Mouse (Mus musculus) heart, embryonic 15.5 days (tissue): ENCODE measurements around the gene Lclat1. TPM values are rescaled to one million over a fixed set of nuclear protein-coding genes. Genes with fewer than 3 reads are reported as not detected.
A peak's percentile ranks its signal among the peaks of the same experiment; 100 is the strongest.
"Not testable (repeated sequence)": the region's sequence is repeated elsewhere in the genome, so short reads cannot be mapped to it uniquely, and the experiment has no call there.

Experiments
- ATAC-seq: fragments of 200-750 bp; cut with Nextera tagmentation; replicated peaks from 2 replicates; pipeline ENCODE4 v1.8.0; 2017; ENCODE audit warnings: low read depth, moderate TSS enrichment; ENCODE audit not compliant: insufficient number of reproducible peaks, insufficient read depth, low FRiP score
- H3K27ac ChIP-seq: fragments of 300-500 bp; sonication (generic); 2 replicates; pipeline ENCODE4 v1.5.1; 2015; ENCODE audit warnings: mild to moderate bottlenecking, inconsistent platforms
- H3K27me3 ChIP-seq: fragments of 300-500 bp; sonication (generic); 2 replicates; pipeline ENCODE4 v1.6.1; 2015; ENCODE audit warnings: inconsistent platforms
- H3K36me3 ChIP-seq: fragments of 300-500 bp; sonication (generic); 2 replicates; pipeline ENCODE4 v1.6.1; 2015; ENCODE audit warnings: mild to moderate bottlenecking, inconsistent platforms
- H3K4me1 ChIP-seq: fragments of 300-500 bp; sonication (generic); replicated peaks from 2 replicates; pipeline ENCODE4 v1.6.1; 2015; ENCODE audit warnings: inconsistent platforms
- H3K4me2 ChIP-seq: fragments of 300-500 bp; sonication (generic); 2 replicates; pipeline ENCODE4 v1.6.1; 2015; ENCODE audit warnings: inconsistent platforms, mild to moderate bottlenecking, moderate library complexity
- H3K4me3 ChIP-seq: fragments of 300-500 bp; sonication (generic); 2 replicates; pipeline ENCODE4 v1.5.1; 2015; ENCODE audit warnings: mild to moderate bottlenecking, inconsistent platforms
- H3K9ac ChIP-seq: fragments of 300-500 bp; sonication (generic); 2 replicates; pipeline ENCODE4 v1.6.1; 2015; ENCODE audit warnings: mild to moderate bottlenecking, inconsistent platforms
- H3K9me3 ChIP-seq: fragments of 300-500 bp; sonication (generic); replicated peaks from 2 replicates; pipeline ENCODE4 v1.6.1; 2016; ENCODE audit warnings: inconsistent platforms
- WGBS: fragments of 180-500 bp; shearing (Covaris S2); methylation state at CpG from one replicate; pipeline ENCODE4 v1.1.7; 2015; ENCODE audit warnings: mixed read lengths; 5-methylcytosine and 5-hydroxymethylcytosine counted together
- polyA plus RNA-seq: library from polyadenylated mRNA; unstranded; fragments of >200 nt; fragmentation: Nextera tagmentation; extraction: Ambion mirVana; gene quantifications from 2 replicates; pipeline ENCODE4 v1.2.1, GENCODE M21; 2015

Lclat1 gene
- polyA plus RNA-seq, 1 experiment from 2014 or later, result 36.3 TPM

DNA sequence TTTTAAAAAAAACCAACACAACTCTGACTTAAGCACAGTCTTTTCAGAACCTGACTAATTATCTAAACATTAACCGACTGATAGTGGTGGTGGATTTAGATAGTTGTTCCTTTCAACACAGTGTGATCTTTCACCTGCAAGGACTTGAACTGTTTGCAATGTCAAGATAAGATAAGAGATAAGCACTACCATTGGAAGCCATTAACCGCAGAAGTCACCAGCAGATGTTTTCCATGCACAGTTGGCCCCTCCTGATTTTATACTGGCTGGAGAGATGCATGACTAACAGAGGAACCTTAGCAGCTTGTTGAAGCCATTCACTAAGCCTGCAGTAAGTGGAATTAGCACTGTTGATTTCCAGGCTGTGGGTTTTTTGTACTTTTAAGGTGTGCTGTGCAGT lies 34.7 kb downstream of the Lclat1 start:
- H3K36me3 ChIP-seq, result no peaks in the 10 kb centered on the region
- H3K4me3 ChIP-seq, result no peak overlapping the region
- no peaks in the 10 kb centered on the region for H3K9me3 ChIP-seq
- H3K4me2 ChIP-seq, result no peak overlapping the region
- H3K9ac ChIP-seq, result no peak overlapping the region
- ATAC-seq, result no peak
- no peak overlapping the region for H3K27ac ChIP-seq
- no peaks in the 10 kb centered on the region for H3K27me3 ChIP-seq
- WGBS, result 9% methylated on average over 2 of the region's 2 CpGs
- H3K4me1 ChIP-seq, result peaks cover 6% of the 10 kb centered on the region; the same call in 1 of the 2 replicates

DNA sequence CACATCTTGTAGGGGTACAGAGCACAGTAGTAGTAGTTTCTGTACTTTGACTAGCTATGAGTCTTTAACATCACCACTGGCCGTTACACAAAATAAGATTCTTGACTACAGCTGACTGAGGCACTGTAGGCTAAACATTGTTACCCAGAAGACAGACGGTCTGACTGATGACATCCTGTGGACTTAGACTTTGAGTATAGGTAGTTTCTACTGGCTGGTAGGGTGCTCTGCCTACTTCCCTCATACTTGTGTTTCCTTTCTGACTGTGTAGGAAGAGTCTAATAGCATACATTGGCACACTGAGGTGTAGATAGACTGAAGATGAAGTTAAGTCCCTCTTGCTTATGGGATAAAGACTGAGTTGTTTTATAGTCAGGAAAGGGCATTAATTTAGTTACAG lies 37.6 kb downstream of the Lclat1 start:
- 88% methylated on average over 2 of the region's 2 CpGs for WGBS

DNA sequence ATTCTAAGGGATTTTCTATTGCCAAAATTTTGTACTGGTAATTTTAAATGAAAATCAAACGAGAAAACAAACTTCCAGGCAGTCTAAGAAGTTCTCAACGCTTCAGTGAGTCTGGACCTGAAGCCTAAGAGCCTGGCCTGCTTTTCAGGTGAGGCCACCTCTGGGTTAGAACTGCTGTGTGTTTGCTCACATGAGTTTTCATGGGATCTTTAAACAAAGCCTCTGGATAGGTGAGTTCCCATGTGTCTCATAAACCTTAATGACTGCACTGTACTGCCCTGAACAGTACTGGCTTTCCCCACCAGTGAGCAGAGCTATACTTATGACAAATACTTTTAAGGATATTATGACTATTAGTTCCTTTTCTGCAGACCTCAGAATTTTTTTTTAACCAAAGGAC lies 40.8 kb downstream of the Lclat1 start:
- no peak for ATAC-seq
- no peaks in the 10 kb centered on the region for H3K36me3 ChIP-seq
- H3K27ac ChIP-seq, result no peak overlapping the region
- no peak overlapping the region for H3K9ac ChIP-seq
- 74% methylated on average over 2 of the region's 2 CpGs for WGBS
- H3K9me3 ChIP-seq, result no peaks in the 10 kb centered on the region
- no peak overlapping the region for H3K4me2 ChIP-seq
- no peaks in the 10 kb centered on the region for H3K27me3 ChIP-seq
- H3K4me1 ChIP-seq, result peaks cover 7% of the 10 kb centered on the region; the same call in 1 of the 2 replicates
- H3K4me3 ChIP-seq, result no peak overlapping the region

More for the DNA sequence above, 37.6 kb downstream of the Lclat1 start:
- ATAC-seq, result no peak
- Histone ChIP-seq H3K27me3 (no peaks in the 10 kb centered on the region), H3K9ac (no peak overlapping the region), H3K9me3 (no peaks in the 10 kb centered on the region), H3K4me2 (no peak overlapping the region), H3K36me3 (no peaks in the 10 kb centered on the region), H3K4me1 (peaks cover 12% of the 10 kb centered on the region; the same call in 1 of the 2 replicates), H3K27ac (no peak overlapping the region), H3K4me3 (no peak overlapping the region)

DNA sequence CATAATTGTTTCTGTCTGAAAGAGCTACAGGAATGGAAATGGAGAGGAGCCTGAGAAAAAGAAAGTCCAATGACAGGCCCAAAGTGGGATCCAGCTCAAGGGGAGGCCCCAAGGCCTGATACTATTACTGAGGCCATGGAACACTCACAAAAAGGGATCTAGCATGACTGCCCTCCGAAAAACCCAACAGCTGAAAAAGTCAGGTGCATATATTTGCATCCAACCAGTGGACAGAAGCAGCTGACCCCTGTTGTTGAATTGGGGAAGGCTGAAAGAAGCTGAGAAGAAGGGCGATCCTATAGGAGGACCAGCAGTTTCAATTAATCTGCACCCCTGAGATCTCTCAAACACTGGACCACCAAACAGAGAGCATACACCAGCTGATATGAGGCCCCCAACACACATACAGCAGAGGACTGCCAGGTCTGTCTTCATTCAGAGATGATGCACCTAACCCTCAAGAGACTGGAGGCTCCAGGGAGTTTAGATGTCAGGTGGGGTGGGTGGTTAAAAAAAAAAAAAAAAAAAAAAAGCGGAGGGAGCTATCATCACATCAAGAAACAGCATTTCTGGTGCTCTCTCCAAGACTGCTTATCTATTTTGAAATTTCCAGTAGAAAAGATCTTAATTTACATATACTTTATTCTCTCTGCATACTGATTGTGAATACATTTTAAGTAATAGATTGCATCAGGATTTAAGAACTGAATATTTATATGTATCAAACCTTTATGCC lies 45.2 kb downstream of the Lclat1 start:
- H3K9me3 ChIP-seq, H3K27me3 ChIP-seq, H3K4me1 ChIP-seq, H3K9ac ChIP-seq, H3K4me3 ChIP-seq, ATAC-seq, H3K36me3 ChIP-seq, H3K4me2 ChIP-seq, H3K27ac ChIP-seq: not testable (repeated sequence)
- WGBS, result 90% methylated on average over 3 of the region's 3 CpGs

DNA sequence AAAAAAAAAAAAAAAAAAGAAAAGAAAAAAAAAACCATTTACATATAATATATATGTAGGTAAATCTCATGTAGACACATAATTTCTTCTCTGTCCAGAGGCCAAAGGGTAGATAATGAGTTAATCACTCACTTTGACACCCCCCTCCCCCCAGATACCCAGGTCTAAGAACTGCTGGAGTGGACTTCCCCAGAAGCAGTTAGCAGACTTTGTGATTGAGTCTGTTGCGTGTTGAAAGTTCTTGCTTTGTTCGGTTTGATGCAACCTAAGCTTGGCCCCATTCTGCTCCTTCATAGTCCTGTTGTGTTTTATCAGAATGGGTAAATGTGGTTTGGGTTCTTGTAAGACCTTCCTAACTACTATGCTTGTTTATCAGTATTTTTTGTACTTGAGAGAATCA lies 45.9 kb downstream of the Lclat1 start:
- Histone ChIP-seq H3K4me1 (0 out of 2 replicates have a peak, but pooled peaks cover 2% of the 10 kb centered on the region), H3K9ac (no peak overlapping the region), H3K27ac (no peak overlapping the region), H3K4me2 (no peak overlapping the region), H3K27me3 (no peaks in the 10 kb centered on the region), H3K9me3 (no peaks in the 10 kb centered on the region), H3K4me3 (no peak overlapping the region), H3K36me3 (0 out of 2 replicates have a peak, but pooled peaks cover 5% of the 10 kb centered on the region)
- 86% methylated on average over 2 of the region's 2 CpGs for WGBS
- no peak for ATAC-seq

DNA sequence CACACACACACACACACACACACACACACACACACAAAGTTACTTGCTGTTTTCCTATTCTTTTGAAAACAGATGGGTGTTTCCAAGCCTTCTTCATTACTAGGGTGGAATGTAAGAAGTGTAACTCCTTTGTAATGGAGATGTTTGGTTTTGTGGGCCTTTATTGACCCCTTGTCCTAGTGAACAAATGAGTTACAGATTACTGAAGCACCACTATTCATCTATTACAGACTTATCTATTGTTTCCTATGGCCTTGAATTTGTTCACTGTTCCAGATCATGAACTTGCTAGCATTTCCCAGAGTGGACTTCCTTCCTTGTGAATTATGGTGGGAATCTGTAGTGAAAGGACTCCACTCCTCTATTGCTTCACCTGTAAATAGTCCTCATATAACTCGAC lies 48.8 kb downstream of the Lclat1 start:
- H3K9me3 ChIP-seq, result no peaks in the 10 kb centered on the region
- H3K4me3 ChIP-seq, result no peak overlapping the region
- H3K27ac ChIP-seq, result no peak overlapping the region
- H3K36me3 ChIP-seq, result 0 out of 2 replicates have a peak, but pooled peaks cover 5% of the 10 kb centered on the region
- no peak for ATAC-seq
- H3K9ac ChIP-seq, result no peak overlapping the region
- no peaks in the 10 kb centered on the region for H3K27me3 ChIP-seq
- WGBS, result 71% methylated on average over 1 of the region's 1 CpGs
- no peak overlapping the region for H3K4me2 ChIP-seq
- H3K4me1 ChIP-seq, result peaks cover 8% of the 10 kb centered on the region

DNA sequence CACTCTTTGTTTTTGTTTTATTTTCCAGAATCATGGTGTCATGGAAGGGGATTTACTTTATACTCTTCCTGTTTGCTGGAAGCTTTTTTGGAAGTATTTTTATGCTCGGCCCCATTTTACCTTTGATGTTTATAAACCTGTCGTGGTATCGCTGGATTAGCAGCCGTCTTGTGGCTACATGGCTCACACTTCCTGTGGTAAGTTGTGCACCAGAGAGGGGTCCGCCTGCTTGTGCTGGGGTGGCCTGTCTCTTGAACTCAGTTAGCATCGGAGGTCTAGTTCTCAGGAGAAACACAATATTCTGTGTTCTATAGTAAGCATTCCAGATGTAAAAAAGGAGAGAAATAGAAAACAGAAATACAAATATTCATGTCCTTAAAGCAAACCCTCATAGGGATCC lies 54.0 kb downstream of the Lclat1 start:
- H3K4me3 ChIP-seq, result no peak overlapping the region
- no peak for ATAC-seq
- WGBS, result 66% methylated on average over 6 of the region's 6 CpGs
- no peak overlapping the region for H3K9ac ChIP-seq
- peaks cover 16% of the 10 kb centered on the region for H3K4me1 ChIP-seq
- no peak overlapping the region for H3K4me2 ChIP-seq
- H3K36me3 ChIP-seq, result peaks cover 10% of the 10 kb centered on the region
- no peaks in the 10 kb centered on the region for H3K9me3 ChIP-seq
- H3K27ac ChIP-seq, result no peak overlapping the region
- no peaks in the 10 kb centered on the region for H3K27me3 ChIP-seq

DNA sequence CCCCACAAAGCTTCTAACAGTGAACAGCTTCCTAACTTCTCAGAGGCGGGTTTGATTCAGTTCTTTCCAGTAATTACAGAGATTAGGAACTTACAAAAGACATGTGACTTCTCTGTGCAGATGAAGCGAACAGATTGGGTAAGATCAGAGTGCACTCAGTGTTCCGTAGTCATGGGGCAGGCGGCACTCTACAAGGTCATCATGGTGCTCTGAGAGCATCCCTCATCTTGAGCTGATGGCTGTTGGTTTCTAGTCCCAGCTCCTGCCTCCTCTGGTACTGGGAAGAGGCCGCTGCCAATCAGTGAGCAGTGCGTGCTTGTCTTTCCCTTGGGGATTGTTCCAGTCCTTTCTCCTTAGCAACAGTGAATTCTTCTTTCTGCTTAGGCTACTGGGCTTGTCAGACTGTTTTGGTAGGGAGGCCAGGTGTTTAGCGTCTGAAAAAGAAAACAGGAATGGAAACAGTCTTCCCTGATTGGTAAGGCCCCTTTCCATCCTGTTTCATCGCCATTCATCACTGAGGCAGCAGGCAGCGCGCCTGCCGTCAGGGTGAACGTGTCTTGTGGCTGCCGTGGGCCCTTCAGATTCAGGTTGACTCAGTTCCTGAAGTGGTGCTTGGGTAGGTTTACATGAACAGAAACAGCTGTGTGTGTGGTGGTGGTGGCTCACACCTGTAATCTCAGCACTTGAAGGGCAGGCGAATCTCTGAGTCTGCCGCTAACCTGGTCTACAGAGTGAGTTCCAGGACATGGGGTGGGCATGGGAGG lies 54.8 kb downstream of the Lclat1 start:
- Histone ChIP-seq H3K4me1 (peaks cover 16% of the 10 kb centered on the region), H3K4me2 (no peak overlapping the region), H3K27ac (peak overlapping the region; percentile 15; the same call in 1 of the 2 replicates), H3K36me3 (peaks cover 10% of the 10 kb centered on the region), H3K4me3 (no peak overlapping the region), H3K27me3 (no peaks in the 10 kb centered on the region), H3K9ac (no peak overlapping the region), H3K9me3 (no peaks in the 10 kb centered on the region)
- ATAC-seq, result no peak
- WGBS, result 74% methylated on average over 15 of the region's 15 CpGs

DNA sequence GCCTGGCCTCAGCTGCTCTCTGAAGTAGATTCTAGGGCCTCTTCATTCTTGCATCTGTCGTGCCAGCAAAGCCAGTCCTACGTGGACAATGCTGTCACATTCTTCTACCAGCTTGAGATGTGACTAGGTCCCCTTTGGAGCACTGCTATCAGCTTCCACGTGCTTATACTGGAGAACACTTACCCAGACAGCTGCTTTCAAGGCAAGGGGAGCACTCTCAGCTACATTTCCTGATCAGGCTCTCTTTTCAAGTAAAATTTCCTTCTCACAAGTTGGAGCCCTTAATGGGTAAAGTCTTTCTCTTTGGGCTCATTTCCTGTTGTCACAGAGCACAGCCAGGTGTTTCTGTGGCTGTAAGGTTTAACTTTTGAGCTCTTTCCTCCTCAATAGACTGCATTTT lies 55.8 kb downstream of the Lclat1 start:
- Histone ChIP-seq H3K4me3 (no peak overlapping the region), H3K4me1 (peaks cover 14% of the 10 kb centered on the region), H3K9me3 (no peaks in the 10 kb centered on the region), H3K9ac (0 out of 2 replicates have a peak overlapping the region, but pooled peaks have one; percentile 17), H3K4me2 (no peak overlapping the region), H3K27ac (peak overlapping the region; percentile 15), H3K27me3 (no peaks in the 10 kb centered on the region), H3K36me3 (peaks cover 10% of the 10 kb centered on the region)
- no peak for ATAC-seq
- 20% methylated on average over 3 of the region's 3 CpGs for WGBS

DNA sequence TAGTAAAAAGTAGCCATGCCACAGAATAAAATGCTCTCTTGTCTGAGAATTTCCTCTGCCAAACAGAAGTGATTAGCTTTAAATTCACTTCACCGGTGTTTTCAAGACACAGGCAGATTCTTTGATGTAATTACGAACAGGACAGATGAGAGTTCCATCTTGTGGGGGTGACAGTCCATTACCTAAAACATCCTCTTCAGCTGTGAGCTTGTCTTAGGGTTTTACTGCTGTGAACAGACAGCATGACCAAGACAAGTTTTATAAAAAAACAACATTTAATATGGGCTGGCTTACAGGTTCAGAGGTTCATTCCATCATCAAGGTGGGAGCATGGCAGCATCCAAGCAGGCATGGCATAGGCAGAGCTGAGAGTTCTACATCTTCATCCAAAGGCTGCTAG lies 56.3 kb downstream of the Lclat1 start:
- Histone ChIP-seq H3K9ac (no peak overlapping the region), H3K4me1 (peaks cover 14% of the 10 kb centered on the region), H3K27me3 (no peaks in the 10 kb centered on the region), H3K27ac (peak overlapping the region; percentile 15), H3K36me3 (peaks cover 10% of the 10 kb centered on the region), H3K4me2 (no peak overlapping the region), H3K4me3 (no peak overlapping the region), H3K9me3 (no peaks in the 10 kb centered on the region)
- no peak for ATAC-seq
- 81% methylated on average over 2 of the region's 2 CpGs for WGBS

DNA sequence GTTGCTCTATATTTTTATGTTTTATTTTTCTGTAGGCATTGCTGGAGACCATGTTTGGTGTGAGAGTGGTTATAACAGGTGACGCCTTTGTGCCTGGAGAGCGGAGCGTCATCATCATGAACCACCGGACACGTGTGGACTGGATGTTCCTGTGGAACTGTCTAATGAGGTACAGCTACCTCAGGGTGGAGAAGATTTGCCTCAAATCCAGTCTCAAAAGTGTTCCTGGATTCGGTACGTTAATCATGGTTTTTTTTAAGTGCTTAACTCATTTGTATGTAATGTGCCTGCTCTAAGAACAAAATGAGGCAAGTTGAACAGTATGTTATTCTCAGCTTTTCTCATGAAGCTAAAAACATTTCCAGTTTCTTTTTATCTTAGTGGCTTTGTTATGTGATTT lies 61.7 kb downstream of the Lclat1 start:
- H3K27ac ChIP-seq, result no peak overlapping the region
- ATAC-seq, result no peak
- H3K4me2 ChIP-seq, result no peak overlapping the region
- WGBS, result 89% methylated on average over 7 of the region's 7 CpGs
- H3K36me3 ChIP-seq, result peaks cover 16% of the 10 kb centered on the region
- no peak overlapping the region for H3K9ac ChIP-seq
- peaks cover 7% of the 10 kb centered on the region for H3K4me1 ChIP-seq
- H3K9me3 ChIP-seq, result no peaks in the 10 kb centered on the region
- no peak overlapping the region for H3K4me3 ChIP-seq
- H3K27me3 ChIP-seq, result no peaks in the 10 kb centered on the region
